Mouse (Mus musculus) colon, adult 2 months (tissue): Measurements from ENCODE around the gene Prep. TPM values are rescaled to one million over a fixed set of nuclear protein-coding genes. Genes with fewer than 3 reads are reported as not detected.

Experiments used
- polyA plus RNA-seq: library from polyadenylated mRNA; depleted of rRNA; stranded (reverse); fragments of >200 nt; gene quantifications from 2 replicates; pipeline ENCODE4 v1.2.3, GENCODE M21; 2012; rRNA removed

Prep gene
- 7.5 and 8.1 TPM in 2 replicates for polyA plus RNA-seq

GRCm38 (mm10) chr10:45066931-45067308 lies at the start of gene Prep:
Prep (plus strand) TSS chr10:45067203.

GRCm38 (mm10) chr10:45177798-45178197 lies 110.8 kb downstream of the Prep start, which contains the start of gene Popdc3:
Popdc3 (plus strand) TSS chr10:45178098.

Other genes with a start within 250 kb of the Prep start
- gene Popdc3, start 110.9 kb downstream of the Prep start, polyA plus RNA-seq, result 0.10 and 0.15 TPM in 2 replicates